Mouse (Mus musculus) ZHBTc4 (cell line): ENCODE results near the gene Manba.
A peak's percentile ranks its signal among the peaks of the same experiment; 100 is the strongest.

Experiments
- DNase-seq: peaks from one replicate; pipeline ENCODE4 v3.0.0-alpha.2; 2011; ENCODE audit warnings: low read depth, low spot score

Gene Manba

GRCm38 (mm10) chr3:135581606-135582117, 96.3 kb downstream of the Manba start:
- DNase-seq = peak; percentile 85

GRCm38 (mm10) chr3:135582246-135582645, 96.8 kb downstream of the Manba start:
- no peak for DNase-seq

GRCm38 (mm10) chr3:135585482-135585881, 100.1 kb downstream of the Manba start:
- peak; percentile 94 for DNase-seq

- DNase-seq = no peak
Observed at GRCm38 (mm10) chr3:135586060-135586459, 100.6 kb downstream of the Manba start.

GRCm38 (mm10) chr3:135586471-135586880, 101.1 kb downstream of the Manba start:
- DNase-seq = peak; percentile 55

GRCm38 (mm10) chr3:135590471-135590870, 105.1 kb downstream of the Manba start:
- no peak for DNase-seq

- no peak for DNase-seq
Observed at GRCm38 (mm10) chr3:135591376-135591775, 106.0 kb downstream of the Manba start.

GRCm38 (mm10) chr3:135592011-135592410, 106.6 kb downstream of the Manba start:
- DNase-seq = no peak

GRCm38 (mm10) chr3:135594238-135594917, 109.0 kb downstream of the Manba start:
- peak; percentile 59 for DNase-seq

GRCm38 (mm10) chr3:135597014-135597413, 111.6 kb downstream of the Manba start:
- no peak for DNase-seq

- no peak for DNase-seq
Observed at GRCm38 (mm10) chr3:135598355-135598754, 112.9 kb downstream of the Manba start.

GRCm38 (mm10) chr3:135602731-135603130, 117.3 kb downstream of the Manba start:
- DNase-seq = no peak

GRCm38 (mm10) chr3:135604626-135605417, 119.4 kb downstream of the Manba start:
- no peak for DNase-seq

GRCm38 (mm10) chr3:135605474-135605873, 120.1 kb downstream of the Manba start:
- DNase-seq = no peak

GRCm38 (mm10) chr3:135606592-135606991, 121.2 kb downstream of the Manba start:
- no peak for DNase-seq

GRCm38 (mm10) chr3:135607021-135607420, 121.6 kb downstream of the Manba start:
- no peak for DNase-seq

- DNase-seq = no peak
Observed at GRCm38 (mm10) chr3:135607660-135608473, 122.5 kb downstream of the Manba start.

- DNase-seq = no peak
Observed at GRCm38 (mm10) chr3:135610221-135610620, 124.8 kb downstream of the Manba start.

- no peak for DNase-seq
Observed at GRCm38 (mm10) chr3:135614376-135614775, 129.0 kb downstream of the Manba start.

- DNase-seq = no peak
Observed at GRCm38 (mm10) chr3:135616730-135617129, 131.3 kb downstream of the Manba start.
